Mouse (Mus musculus) macrophage (primary cell): ENCODE measurements around the gene Znhit1. TPM values are rescaled to one million over a fixed set of nuclear protein-coding genes. Genes with fewer than 3 reads are reported as not detected.

ENCODE experiments used
- H3K27ac ChIP-seq: fragments of 350-480 bp; formaldehyde crosslinking; 2 replicates; pipeline ENCODE4 v1.9.0; 2021
- H3K36me3 ChIP-seq: fragments of 350-480 bp; formaldehyde crosslinking; 2 replicates; pipeline ENCODE4 v1.9.0; 2021; ENCODE audit errors: inconsistent target
- H3K4me3 ChIP-seq: fragments of 350-480 bp; formaldehyde crosslinking; 2 replicates; pipeline ENCODE4 v1.9.0; 2021; ENCODE audit errors: inconsistent target
- H3K79me2 ChIP-seq: fragments of 350-480 bp; formaldehyde crosslinking; 2 replicates; pipeline ENCODE4 v1.9.0; 2021; ENCODE audit errors: inconsistent target
- WGBS: methylation state at CpG from one replicate; pipeline ENCODE4 v1.1.7; 2026; ENCODE audit warnings: inconsistent platforms; ENCODE audit not compliant: missing documents; 5-methylcytosine and 5-hydroxymethylcytosine counted together
- polyA plus RNA-seq: library from polyadenylated mRNA; stranded (reverse); fragments of 250-400 nt; gene quantifications from 3 replicates; pipeline ENCODE4 v1.2.4, GENCODE M21; 2018; ENCODE audit warnings: inconsistent platforms

The Znhit1 gene
- polyA plus RNA-seq, 1 experiment from 2014 or later: 121 TPM

GRCm38 (mm10) chr5:136932956-136933355, 54.9 kb downstream of the Znhit1 start:
- no peak overlapping the region for H3K4me3 ChIP-seq
- H3K79me2 ChIP-seq: no peaks in the 10 kb centered on the region
- no peak overlapping the region for H3K27ac ChIP-seq
- no peaks in the 10 kb centered on the region for H3K36me3 ChIP-seq
- WGBS: 89% methylated on average over 5 of the region's 5 CpGs

Other genes starting within 250 kb of the Znhit1 start
- not detected in 3 replicates for gene Col26a1, start 104.8 kb downstream of the Znhit1 start, polyA plus RNA-seq
- 17.1 to 26.4 TPM (median 22.7 TPM) in 3 replicates for gene Ift22, start 79.9 kb downstream of the Znhit1 start, polyA plus RNA-seq
- 118 to 217 TPM (median 182 TPM) in 3 replicates for gene Fis1, start 34.7 kb downstream of the Znhit1 start, polyA plus RNA-seq
- gene Cldn15, start 21.4 kb downstream of the Znhit1 start, polyA plus RNA-seq: not detected in 3 replicates
- gene Plod3, start 1.0 kb downstream of the Znhit1 start, polyA plus RNA-seq: 93.2 to 105 TPM (median 102 TPM) in 3 replicates
- not detected in 3 replicates for gene Vgf, start 38.4 kb upstream of the Znhit1 start, polyA plus RNA-seq
- gene Ap1s1, start 58.1 kb upstream of the Znhit1 start, polyA plus RNA-seq: 120 to 219 TPM (median 131 TPM) in 3 replicates
- gene Serpine1, start 84.2 kb upstream of the Znhit1 start, polyA plus RNA-seq: 0.69 to 5.1 TPM (median 0.75 TPM) in 3 replicates
- gene Trim56, start 128.2 kb upstream of the Znhit1 start, polyA plus RNA-seq: 12.2 to 19.7 TPM (median 16.6 TPM) in 3 replicates
- not detected in 3 replicates for gene Muc3, start 161.3 kb upstream of the Znhit1 start, polyA plus RNA-seq
- not detected in 3 replicates for gene Muc3a, start 224.4 kb upstream of the Znhit1 start, polyA plus RNA-seq